Mouse (Mus musculus): ENCODE measurements around the gene Ttll7. TPM values are rescaled to one million over a fixed set of nuclear protein-coding genes. Genes with fewer than 3 reads are reported as not detected.

The Ttll7 gene
- polyA plus RNA-seq, 1 experiment from 2014 or later, result 8.5 TPM

DNA sequence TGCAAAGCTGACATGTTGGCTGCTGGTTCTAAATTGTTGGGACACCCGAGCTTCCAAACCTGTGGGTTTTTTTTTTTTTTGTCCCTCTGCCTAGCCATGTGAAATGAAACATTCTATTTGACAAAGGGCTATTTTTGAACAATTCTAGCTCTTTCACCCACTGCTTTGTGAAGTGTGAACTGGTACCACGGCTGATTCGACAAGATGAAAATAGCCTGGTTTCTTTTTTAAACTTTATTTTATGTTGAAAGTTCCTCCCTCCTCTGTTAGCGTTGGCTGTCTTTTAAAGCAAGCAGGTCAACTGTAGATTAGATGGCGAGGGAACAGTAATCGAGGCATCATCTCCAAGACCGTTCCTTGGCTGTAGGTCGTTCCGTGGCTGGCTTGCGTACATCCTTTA is 5.2 kb downstream of the Ttll7 start:
- no peak overlapping the region for H3K27ac ChIP-seq (replicated peaks)

GRCm38 (mm10) chr3:146860308-146860707 is 8.1 kb downstream of the Ttll7 start:
- no peak overlapping the region for H3K9ac ChIP-seq (replicated peaks)
- H3K9me3 ChIP-seq, result no peaks in the 10 kb centered on the region
- no peak overlapping the region for H3K4me2 ChIP-seq (replicated peaks)
- H3K36me3 ChIP-seq, result no peaks in the 10 kb centered on the region
- ATAC-seq (replicated peaks), result no peak
- 88% methylated on average over 2 of the region's 2 CpGs for WGBS
- no peak overlapping the region for H3K4me3 ChIP-seq
- H3K4me1 ChIP-seq, result no peaks in the 10 kb centered on the region
- no peak overlapping the region for H3K27ac ChIP-seq (replicated peaks)
- no peaks in the 10 kb centered on the region for H3K27me3 ChIP-seq

More for the DNA sequence above, 5.2 kb downstream of the Ttll7 start:
- 69% methylated on average over 10 of the region's 10 CpGs for WGBS
- Histone ChIP-seq H3K4me1 (peaks cover 17% of the 10 kb centered on the region), H3K9ac (replicated peaks) (no peak overlapping the region), H3K36me3 (no peaks in the 10 kb centered on the region), H3K9me3 (no peaks in the 10 kb centered on the region), H3K4me2 (replicated peaks) (no peak overlapping the region), H3K27me3 (no peaks in the 10 kb centered on the region), H3K4me3 (no peak overlapping the region)
- ATAC-seq (replicated peaks), result no peak

GRCm38 (mm10) chr3:146866563-146866962 is 14.4 kb downstream of the Ttll7 start:
- Histone ChIP-seq H3K36me3 (no peaks in the 10 kb centered on the region), H3K27ac (replicated peaks) (no peak overlapping the region), H3K27me3 (no peaks in the 10 kb centered on the region), H3K9me3 (no peaks in the 10 kb centered on the region), H3K4me2 (replicated peaks) (no peak overlapping the region), H3K4me3 (no peak overlapping the region), H3K9ac (replicated peaks) (no peak overlapping the region), H3K4me1 (no peaks in the 10 kb centered on the region)
- 35% methylated on average over 4 of the region's 4 CpGs for WGBS
- ATAC-seq (replicated peaks), result no peak

DNA sequence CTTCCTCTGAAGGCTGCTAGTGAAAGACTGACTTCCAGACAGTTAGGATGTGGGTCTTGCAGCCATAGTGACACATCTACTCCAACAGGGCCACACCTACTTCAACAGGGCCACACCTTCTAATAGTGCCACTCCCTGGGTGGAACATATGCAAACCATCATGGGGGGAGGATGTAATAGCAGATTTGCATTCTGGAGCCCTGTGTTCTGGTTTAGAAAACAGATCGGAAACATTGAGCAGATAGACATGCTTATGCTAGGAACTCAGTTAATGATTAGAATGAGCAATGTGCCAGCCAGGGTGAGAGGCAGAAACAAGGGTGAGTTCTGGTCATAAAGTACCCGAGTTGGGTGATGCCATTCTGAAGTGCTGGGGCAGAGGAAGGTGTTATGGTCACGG is 19.8 kb downstream of the Ttll7 start:
- H3K4me1 ChIP-seq, result no peaks in the 10 kb centered on the region
- ATAC-seq (replicated peaks), result no peak
- 90% methylated on average over 3 of the region's 3 CpGs for WGBS
- no peaks in the 10 kb centered on the region for H3K27me3 ChIP-seq
- H3K9ac ChIP-seq (replicated peaks), result no peak overlapping the region
- H3K27ac ChIP-seq (replicated peaks), result no peak overlapping the region
- no peak overlapping the region for H3K4me2 ChIP-seq (replicated peaks)
- H3K4me3 ChIP-seq, result no peak overlapping the region
- H3K9me3 ChIP-seq, result no peaks in the 10 kb centered on the region
- no peaks in the 10 kb centered on the region for H3K36me3 ChIP-seq

DNA sequence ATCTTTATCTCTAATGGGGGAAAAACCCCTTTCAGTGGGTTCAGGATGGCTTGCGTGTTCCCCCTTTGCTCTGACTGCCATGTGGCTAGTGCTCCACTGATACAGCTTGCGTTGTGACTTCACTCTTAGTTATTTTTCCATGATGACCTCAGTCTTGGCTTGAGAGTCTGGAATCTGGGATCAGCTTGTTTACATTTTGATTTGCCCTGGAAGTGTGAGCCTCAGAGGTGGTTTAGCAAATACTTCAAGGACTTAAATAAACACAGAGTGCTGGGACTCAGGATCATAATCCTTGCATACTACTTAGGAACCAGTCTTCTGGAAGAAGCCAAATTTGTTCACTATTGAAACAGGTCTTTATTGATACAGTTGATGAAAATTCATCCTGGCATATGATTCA is 23.8 kb downstream of the Ttll7 start:
- H3K27ac ChIP-seq (replicated peaks), result no peak overlapping the region
- H3K9me3 ChIP-seq, result no peaks in the 10 kb centered on the region
- H3K4me2 ChIP-seq (replicated peaks), result no peak overlapping the region
- 79% methylated on average over 2 of the region's 2 CpGs for WGBS
- no peaks in the 10 kb centered on the region for H3K4me1 ChIP-seq
- H3K9ac ChIP-seq (replicated peaks), result no peak overlapping the region
- no peaks in the 10 kb centered on the region for H3K27me3 ChIP-seq
- H3K4me3 ChIP-seq, result no peak overlapping the region
- no peaks in the 10 kb centered on the region for H3K36me3 ChIP-seq
- ATAC-seq (replicated peaks), result no peak

DNA sequence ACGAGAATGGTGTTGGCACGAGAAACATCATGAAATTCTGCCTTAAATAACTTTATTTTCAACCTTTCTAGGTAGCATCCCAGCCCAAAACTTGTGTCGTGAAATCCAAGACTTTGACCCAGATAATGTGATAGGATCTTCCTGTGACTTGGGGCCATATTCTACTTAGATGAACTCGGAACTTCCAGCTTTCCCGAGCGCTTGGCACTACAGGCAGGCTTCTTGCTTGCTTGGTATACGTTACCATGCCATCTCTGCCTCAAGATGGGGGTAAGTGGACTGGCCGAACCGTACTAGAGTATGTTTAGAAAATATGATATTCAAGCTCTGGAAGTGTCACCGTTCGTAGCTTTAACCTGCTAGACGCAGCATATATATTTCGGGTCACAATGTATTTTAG is 41.8 kb downstream of the Ttll7 start:
- 90% methylated on average over 13 of the region's 13 CpGs for WGBS
- peaks cover 2% of the 10 kb centered on the region; the same call in 1 of the 2 replicates for H3K36me3 ChIP-seq
- H3K27me3 ChIP-seq, result no peaks in the 10 kb centered on the region
- H3K9ac ChIP-seq (replicated peaks), result no peak overlapping the region
- H3K9me3 ChIP-seq, result no peaks in the 10 kb centered on the region
- H3K27ac ChIP-seq (replicated peaks), result no peak overlapping the region
- no peak overlapping the region for H3K4me2 ChIP-seq (replicated peaks)
- H3K4me3 ChIP-seq, result no peak overlapping the region
- H3K4me1 ChIP-seq, result no peaks in the 10 kb centered on the region
- no peak for ATAC-seq (replicated peaks)

- Histone ChIP-seq H3K27me3 (no peaks in the 10 kb centered on the region), H3K4me1 (no peaks in the 10 kb centered on the region), H3K9me3 (no peaks in the 10 kb centered on the region), H3K36me3 (peaks cover 2% of the 10 kb centered on the region; the same call in 1 of the 2 replicates), H3K4me3 (no peak overlapping the region), H3K4me2 (replicated peaks) (no peak overlapping the region), H3K9ac (replicated peaks) (no peak overlapping the region), H3K27ac (replicated peaks) (no peak overlapping the region)
- no peak for ATAC-seq (replicated peaks)
- 84% methylated on average over 8 of the region's 8 CpGs for WGBS
These were observed 44.4 kb downstream of the Ttll7 start for GRCm38 (mm10) chr3:146896581-146896980.

DNA sequence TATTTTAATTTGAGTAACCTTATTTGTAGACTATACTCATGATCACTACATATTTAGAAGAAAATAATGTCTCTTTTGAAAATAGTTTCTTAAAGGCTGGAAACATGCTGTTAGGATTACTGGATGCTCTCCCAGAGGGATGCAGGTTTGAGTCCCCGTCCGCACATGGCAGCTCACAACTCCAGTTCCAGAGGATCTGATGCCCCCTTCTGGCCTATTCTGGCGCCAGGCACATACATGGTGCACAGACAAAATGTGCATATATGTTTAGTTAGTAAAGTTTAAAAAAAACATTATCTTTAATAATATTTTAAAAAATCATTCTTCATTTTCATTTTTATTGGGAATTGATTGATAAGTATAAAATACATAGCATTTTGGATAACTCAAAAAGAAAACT is 47.9 kb downstream of the Ttll7 start:
- Histone ChIP-seq H3K27ac (replicated peaks) (no peak overlapping the region), H3K9ac (replicated peaks) (no peak overlapping the region), H3K27me3 (no peaks in the 10 kb centered on the region), H3K9me3 (no peaks in the 10 kb centered on the region), H3K4me2 (replicated peaks) (no peak overlapping the region), H3K4me1 (no peaks in the 10 kb centered on the region), H3K36me3 (no peaks in the 10 kb centered on the region; the same call in 1 of the 2 replicates), H3K4me3 (no peak overlapping the region)
- no peak for ATAC-seq (replicated peaks)
- WGBS, result 87% methylated on average over 3 of the region's 3 CpGs

GRCm38 (mm10) chr3:146901729-146902128 is 49.6 kb downstream of the Ttll7 start:
- 39% methylated on average over 4 of the region's 4 CpGs for WGBS
- H3K4me2 ChIP-seq (replicated peaks), result no peak overlapping the region
- no peak for ATAC-seq (replicated peaks)
- H3K9ac ChIP-seq (replicated peaks), result no peak overlapping the region
- no peaks in the 10 kb centered on the region for H3K4me1 ChIP-seq
- no peak overlapping the region for H3K27ac ChIP-seq (replicated peaks)
- H3K27me3 ChIP-seq, result no peaks in the 10 kb centered on the region
- H3K36me3 ChIP-seq, result no peaks in the 10 kb centered on the region; the same call in 1 of the 2 replicates
- H3K9me3 ChIP-seq, result no peaks in the 10 kb centered on the region
- H3K4me3 ChIP-seq, result no peak overlapping the region

DNA sequence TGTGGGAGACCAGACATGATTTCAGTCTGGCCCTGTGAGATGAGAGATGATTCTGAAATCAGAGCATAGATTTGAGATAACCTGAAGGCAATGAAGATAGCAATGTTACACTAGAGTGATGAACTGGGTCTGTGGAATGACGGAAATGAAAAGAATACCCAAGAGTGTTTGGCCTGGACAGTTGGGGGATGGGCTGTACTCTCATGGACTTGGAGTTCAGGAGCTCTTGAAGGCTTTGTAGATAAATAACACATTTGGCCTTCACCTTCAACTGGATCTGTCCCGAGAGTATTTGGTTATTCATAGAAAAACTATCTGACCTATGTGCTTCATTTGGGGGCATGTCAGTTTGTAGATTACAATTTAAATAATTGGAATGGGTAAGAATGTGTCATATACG is 53.4 kb downstream of the Ttll7 start:
- no peak overlapping the region for H3K27ac ChIP-seq (replicated peaks)
- 0 out of 2 replicates have a peak, but pooled peaks cover 5% of the 10 kb centered on the region for H3K36me3 ChIP-seq
- WGBS, result 91% methylated on average over 3 of the region's 3 CpGs

DNA sequence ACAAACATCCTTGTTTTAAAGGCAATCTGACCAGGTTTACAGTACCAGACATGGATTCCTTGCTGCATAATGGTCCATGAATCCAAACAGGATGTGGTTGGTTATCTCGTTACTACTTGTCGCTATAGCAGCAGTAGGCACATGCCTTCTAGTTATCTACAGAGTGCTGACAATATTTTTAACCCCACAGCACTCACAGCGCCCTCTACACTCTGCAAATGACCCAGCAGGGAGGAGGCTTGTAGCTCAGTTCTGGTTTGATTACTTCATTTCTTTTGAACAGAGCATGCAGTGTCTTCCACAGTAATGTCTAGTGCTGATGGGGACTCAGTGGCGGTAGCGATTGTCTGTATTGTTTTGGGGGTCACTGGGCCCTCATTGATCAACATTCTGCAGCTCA is 56.8 kb downstream of the Ttll7 start:
- Histone ChIP-seq H3K9ac (replicated peaks) (no peak overlapping the region), H3K4me2 (replicated peaks) (no peak overlapping the region), H3K27ac (replicated peaks) (no peak overlapping the region), H3K36me3 (0 out of 2 replicates have a peak, but pooled peaks cover 5% of the 10 kb centered on the region), H3K9me3 (no peaks in the 10 kb centered on the region), H3K4me3 (no peak overlapping the region), H3K27me3 (no peaks in the 10 kb centered on the region), H3K4me1 (no peaks in the 10 kb centered on the region; the same call in 1 of the 2 replicates)
- ATAC-seq (replicated peaks), result no peak
- 80% methylated on average over 5 of the region's 5 CpGs for WGBS

More for the DNA sequence above, 53.4 kb downstream of the Ttll7 start:
- Histone ChIP-seq H3K4me3 (no peak overlapping the region), H3K9ac (replicated peaks) (no peak overlapping the region), H3K4me1 (no peaks in the 10 kb centered on the region), H3K9me3 (no peaks in the 10 kb centered on the region), H3K27me3 (no peaks in the 10 kb centered on the region), H3K4me2 (replicated peaks) (no peak overlapping the region)
- no peak for ATAC-seq (replicated peaks)

DNA sequence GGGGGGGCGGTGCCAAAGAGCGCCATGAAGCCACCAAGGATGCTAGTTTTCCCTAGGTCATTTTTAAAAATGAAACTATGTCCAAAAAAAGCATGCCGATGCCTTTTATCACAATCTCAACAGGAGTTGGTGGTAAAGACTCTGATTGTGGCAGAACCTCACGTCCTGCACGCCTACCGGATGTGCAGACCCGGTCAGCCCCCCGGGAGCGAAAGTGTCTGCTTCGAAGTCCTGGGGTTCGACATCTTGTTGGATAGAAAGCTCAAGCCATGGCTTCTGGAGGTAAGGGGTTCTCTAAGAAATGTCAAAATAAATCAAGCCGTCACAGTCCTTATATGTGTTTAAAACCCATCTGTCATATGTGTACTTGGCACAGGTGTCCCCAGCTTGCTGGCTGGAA is 60.9 kb downstream of the Ttll7 start:
- Histone ChIP-seq H3K9me3 (no peaks in the 10 kb centered on the region), H3K9ac (replicated peaks) (no peak overlapping the region), H3K4me3 (no peak overlapping the region), H3K36me3 (0 out of 2 replicates have a peak, but pooled peaks cover 12% of the 10 kb centered on the region), H3K27ac (replicated peaks) (no peak overlapping the region), H3K4me1 (peaks cover 5% of the 10 kb centered on the region; the same call in 1 of the 2 replicates), H3K4me2 (replicated peaks) (no peak overlapping the region), H3K27me3 (no peaks in the 10 kb centered on the region)
- WGBS, result 84% methylated on average over 12 of the region's 12 CpGs
- ATAC-seq (replicated peaks), result no peak

- H3K4me3 ChIP-seq, result no peak overlapping the region
- peak; percentile 87 for ATAC-seq (replicated peaks)
- WGBS, result 9% methylated on average over 12 of the region's 12 CpGs
These were observed 62.6 kb downstream of the Ttll7 start for GRCm38 (mm10) chr3:146914798-146915197.

More at GRCm38 (mm10) chr3:146914798-146915197, 62.6 kb downstream of the Ttll7 start:
- Histone ChIP-seq H3K9ac (replicated peaks) (no peak overlapping the region), H3K27ac (replicated peaks) (no peak overlapping the region), H3K4me2 (replicated peaks) (no peak overlapping the region), H3K36me3 (0 out of 2 replicates have a peak, but pooled peaks cover 12% of the 10 kb centered on the region), H3K27me3 (no peaks in the 10 kb centered on the region), H3K9me3 (no peaks in the 10 kb centered on the region), H3K4me1 (peaks cover 5% of the 10 kb centered on the region; the same call in 1 of the 2 replicates)

Measured in forebrain, embryonic 15.5 days (tissue).